Mouse (Mus musculus): ENCODE results near the gene Elk3.

Gene Elk3

DNA sequence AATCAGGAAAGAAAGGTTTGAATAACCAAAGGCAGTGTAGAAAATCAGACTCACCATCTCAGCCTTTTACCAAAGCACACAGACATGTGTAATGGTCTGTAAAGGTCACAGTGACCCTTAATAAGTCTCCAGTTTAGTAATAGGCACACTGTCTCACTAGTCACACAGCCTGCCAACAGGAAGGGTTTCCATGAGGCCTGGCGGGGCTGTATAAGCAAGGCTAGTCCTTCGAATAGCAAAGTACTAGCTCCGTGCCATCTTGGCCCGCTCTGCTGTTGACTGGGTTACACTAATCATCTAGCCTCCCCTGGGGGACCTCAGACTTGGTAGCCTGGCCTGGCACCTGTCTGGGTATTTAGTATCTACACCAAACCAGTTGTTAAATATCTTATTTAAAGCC, 20.6 kb upstream of the Elk3 start:
- DNase-seq, result peak; percentile 36

DNA sequence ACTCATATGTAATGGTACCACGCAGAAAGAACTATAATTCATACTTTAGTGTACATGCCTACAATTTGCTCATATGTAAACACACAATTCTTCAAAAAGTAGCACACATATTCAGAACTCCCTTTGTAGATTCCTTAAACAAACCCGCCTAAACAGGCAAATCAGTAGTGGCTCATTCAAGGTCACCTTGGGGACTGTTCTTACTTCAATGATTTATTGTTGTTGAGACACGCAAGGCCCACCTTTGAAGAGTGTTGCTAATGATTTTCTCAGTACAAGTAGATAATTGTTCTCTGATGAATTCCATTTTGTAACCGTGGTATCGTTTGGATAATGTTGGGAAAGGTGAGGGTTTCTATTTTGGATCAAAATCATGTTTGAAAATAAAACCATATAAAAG, 17.4 kb upstream of the Elk3 start:
- no peak for DNase-seq

DNA sequence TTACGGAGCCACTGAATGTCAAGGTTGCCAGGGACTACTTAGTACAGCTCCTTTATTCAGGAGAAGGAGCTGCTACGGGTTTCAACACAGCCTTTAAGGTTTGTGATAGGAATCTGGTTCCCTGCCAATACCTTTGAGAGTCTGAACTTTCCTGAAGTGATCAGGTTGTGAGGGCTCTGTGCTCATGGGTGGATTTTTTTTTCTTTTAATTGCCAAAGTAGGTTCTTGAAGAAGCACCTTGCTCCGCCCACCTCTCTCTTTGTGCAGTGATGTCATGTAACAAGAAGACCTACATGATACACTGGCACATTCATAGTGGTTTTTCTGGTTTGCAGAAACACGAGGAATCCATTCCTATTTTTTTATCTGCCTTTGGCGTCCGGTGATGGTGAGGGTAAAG, 16.3 kb upstream of the Elk3 start:
- DNase-seq, result no peak

DNA sequence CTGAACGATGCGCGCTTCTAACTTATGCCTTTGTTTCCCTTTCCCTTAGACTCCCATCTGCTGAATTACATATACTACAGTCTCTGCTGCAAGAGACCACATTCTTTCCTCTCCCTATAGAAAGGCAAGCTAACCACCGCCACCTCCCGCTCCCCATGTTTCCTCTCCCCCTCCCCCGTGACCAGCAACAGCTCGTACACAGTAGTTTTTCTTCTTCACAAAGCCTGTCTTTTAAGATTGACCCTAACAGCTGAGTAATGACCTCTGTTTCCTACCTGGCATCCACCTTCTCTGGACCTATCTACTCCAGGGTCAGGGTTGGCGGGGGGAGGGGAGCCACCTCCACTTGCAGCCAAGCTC, 15.8 kb upstream of the Elk3 start:
- DNase-seq, result no peak

DNA sequence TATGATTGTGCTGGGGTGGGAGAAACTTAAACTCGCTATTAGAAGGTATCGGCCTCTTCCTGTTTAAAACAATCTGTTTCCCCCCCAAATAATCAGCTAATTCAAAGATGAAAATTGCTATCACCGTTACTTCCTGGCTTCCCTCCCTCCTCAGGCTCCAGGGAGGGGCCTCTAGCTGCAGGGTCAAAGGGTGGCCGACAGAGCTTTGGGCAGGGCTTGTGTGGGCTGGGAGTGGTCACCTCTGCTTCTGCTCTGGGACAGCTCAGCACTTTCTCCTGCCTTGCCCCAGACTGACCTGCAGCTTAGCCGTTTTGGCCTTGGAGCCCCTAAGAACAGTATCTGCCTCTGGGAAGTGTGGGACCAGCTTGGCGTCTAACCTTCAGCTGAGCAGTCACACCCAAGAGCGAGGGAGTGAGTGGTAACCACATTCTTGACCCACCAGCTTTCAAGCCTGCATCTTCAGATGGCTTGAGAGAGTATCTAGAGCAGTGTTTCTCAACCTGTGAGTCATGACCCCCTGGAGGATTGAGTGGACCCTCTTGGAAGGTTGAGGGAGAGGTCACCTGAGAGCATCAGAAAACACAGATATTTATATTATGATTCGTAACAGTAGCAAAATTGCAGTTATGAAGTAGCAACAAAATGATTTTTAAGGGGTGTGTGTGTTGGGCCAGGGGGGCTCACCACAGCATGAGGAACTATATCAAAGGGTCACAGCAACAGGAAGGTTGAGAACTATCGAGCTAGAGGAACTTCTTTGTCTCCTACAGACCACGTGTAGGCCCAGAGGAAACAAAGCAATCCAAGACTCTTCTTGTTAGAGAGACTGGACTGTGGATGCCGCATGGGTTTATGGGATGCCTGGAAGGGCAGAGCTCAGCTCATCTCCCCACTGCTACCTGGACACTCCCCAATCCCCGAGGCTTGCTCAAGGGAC, 15.1 kb upstream of the Elk3 start:
- peak; percentile 69 for DNase-seq

DNA sequence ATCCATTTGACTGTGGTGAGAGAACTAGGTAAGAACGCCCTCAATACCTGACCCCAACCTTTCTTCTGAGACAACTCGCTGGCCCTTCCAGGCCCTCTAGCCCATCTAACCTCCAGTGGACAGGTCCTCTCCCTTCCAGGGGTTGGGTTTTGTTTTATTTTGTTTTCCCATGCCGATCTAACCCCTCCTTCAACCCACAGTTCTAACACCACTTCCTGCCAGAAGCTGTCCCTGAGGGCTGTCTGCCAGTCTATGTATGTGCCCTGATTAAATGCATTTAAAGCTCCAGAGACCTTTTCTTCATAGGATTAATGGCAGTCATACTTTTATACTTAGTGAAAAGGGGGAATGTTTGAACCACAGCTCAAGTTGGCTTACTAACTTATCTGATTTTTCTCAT, 14.4 kb upstream of the Elk3 start:
- no peak for DNase-seq

DNA sequence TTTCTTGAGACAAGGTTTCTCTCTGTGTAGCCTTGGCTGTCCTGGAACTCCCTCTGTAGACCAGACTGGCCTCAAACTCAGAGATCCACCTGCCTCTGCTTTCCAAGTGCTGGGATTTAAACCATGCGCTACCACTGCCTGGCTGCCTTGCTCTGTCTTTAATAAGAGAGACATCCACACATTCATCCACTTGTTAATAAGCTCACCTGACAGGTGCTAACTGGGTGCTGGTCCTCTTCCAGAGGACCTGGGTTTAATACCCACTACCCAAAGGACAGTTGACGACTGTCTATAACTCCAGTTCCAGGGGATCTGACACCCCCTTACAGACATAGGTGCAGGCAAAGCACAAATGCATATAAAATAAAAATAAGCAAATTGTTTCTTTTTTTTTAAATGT, 13.5 kb upstream of the Elk3 start:
- DNase-seq, result no peak

DNA sequence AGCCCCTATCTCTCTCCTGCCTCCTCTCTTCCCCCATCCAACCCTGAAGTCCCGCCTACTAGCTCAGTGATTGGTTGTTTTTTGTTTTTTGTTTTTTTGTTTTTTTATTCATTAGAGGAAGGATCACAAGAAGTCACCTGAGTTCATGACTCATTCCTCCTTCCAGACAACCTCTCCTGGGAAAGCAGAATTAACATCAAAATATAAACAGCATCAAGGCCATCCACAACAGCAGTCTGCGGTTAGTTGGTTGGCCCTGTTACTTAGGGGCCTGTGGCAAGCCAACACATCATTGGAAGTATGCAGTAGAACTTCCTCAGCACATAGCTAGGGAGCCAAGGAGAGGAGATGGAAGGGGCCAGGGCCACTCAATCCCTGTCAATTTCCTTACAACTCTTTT, 12.7 kb upstream of the Elk3 start:
- DNase-seq, result no peak

DNA sequence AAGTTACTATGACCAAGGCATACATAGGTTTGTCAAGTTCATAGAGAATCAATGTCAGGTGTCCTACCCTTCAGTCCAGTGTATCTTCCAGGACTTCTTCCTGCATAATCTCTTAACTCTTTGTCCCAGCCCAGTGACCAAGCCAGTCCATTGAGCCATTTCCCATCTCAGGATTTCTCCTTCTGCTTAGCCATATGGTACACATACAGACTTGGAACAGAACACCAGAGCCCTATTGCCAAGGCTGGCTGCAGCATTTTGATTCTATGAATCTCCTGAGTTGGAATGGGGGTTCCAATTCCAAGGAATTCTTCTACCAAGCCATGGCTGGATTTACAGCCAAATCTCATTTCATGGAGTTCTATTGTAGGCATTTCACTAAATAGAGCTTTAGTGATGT, 10.8 kb upstream of the Elk3 start:
- DNase-seq, result no peak

DNA sequence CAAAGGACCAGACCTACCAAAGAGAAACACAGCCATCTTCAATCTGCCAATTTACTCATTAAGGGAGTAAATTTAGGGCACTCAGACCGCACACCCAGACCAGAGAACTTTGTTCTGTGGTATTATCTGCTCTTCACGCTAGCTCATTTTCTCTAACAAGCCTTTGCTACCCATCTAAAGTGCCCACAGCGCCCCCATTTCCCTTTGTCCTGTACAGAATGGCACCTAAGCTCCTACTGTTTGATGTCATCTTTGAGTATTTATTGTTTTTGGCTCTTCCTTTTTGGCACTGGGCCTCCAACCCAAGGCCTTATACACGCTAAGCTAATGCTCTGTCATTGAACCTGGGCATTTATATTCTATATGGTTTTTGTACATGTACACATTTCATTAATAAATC, 9.2 kb upstream of the Elk3 start:
- peak; percentile 42 for DNase-seq

DNA sequence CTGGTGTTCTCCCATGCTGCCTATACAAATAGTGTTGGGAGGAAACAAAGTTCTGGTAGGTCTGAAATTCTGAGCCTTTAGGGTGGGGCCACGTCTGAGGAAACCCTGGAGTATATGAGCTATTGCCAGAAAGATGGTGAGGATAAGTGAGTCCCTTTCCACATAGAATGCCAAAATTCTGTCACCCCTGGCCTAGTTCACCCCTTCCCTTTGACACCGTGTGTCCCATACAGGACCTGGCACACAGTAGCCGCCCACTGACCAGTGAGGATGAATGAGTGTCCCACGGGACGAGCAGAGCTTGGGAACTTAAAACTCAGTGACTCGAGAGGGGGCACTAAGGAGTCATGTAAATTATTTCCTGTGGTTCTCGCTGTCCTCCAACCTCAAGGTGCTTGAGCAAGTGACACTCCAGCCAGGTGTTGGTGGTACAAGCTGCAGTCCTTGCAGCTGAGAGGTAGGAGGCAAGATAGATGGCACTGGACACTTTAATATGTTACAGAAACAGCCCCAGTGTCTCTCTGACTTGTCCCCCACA, 8.7 kb upstream of the Elk3 start:
- DNase-seq, result no peak

DNA sequence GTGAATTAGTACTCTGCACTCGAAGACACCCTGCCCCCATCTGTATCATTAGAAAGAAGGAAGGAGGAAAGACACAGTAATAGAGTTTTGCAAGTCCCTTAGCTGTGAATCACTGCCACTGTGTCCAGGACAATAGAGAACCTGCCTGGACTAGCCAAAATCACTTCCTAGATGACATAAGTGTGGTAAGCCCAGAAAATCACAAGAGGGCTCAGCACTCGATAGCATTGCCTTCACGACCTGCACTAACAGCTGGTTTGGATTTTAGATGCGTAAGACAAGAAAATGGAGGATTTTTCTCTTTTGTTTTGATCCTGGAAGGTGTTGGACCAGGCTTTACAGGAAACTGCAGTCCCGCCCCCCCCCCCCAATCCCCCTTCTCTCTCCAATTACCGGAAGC, 6.0 kb upstream of the Elk3 start:
- no peak for DNase-seq

DNA sequence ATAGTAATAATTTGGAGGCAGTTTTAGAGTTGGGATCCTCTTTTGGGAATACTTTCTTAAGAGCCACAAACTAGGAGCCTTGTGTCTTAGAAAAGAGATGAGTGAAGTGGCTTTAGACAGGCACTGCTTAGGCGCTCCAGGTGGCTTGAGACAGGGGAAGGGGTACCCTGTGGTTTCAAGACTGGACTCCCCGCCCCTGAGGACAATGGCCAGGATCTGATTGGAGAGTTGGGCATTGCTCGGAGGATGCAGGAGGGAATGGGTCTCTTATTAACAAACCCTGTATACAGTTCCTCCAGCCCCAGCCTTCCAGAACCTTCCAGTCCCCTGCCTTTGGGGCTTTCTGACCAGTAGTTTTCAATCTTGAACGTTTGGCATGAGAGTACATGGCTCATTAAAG, 641 bp upstream of the Elk3 start:
- no peak for DNase-seq

DNA sequence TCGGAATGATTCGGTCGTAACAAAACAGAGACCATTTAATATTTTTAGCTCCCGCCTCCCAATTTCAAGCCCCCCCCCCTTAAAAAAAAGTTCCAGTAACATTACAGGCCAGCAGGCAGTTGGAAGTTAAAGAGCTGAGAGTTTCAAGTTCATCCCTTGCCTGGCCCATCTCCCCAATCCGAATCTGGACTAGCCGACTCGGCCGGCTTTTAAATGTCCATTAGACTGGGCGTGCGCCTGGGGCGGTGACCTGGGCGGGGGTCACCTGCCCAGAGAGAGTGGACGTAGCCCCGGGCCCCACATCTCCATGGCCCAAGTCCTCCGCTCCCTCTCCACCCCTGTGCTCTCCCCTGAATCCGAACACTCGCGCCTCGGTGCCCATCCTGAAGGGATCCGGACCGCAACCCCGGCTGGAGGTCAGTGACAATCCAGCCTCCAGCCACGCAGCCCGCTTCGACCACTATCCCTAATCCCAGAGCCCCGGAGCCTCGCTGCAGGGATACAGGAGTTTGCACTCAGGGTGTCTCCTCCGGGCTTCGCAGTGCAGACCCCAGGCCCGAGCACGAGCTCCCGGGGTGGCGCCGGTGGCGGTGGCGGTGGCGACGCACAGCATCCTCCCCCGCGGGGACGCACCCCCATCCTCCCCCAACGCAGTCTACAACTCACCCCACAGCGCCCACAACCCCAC, 857 bp downstream of the Elk3 start:
- DNase-seq, result peak; percentile 40

DNA sequence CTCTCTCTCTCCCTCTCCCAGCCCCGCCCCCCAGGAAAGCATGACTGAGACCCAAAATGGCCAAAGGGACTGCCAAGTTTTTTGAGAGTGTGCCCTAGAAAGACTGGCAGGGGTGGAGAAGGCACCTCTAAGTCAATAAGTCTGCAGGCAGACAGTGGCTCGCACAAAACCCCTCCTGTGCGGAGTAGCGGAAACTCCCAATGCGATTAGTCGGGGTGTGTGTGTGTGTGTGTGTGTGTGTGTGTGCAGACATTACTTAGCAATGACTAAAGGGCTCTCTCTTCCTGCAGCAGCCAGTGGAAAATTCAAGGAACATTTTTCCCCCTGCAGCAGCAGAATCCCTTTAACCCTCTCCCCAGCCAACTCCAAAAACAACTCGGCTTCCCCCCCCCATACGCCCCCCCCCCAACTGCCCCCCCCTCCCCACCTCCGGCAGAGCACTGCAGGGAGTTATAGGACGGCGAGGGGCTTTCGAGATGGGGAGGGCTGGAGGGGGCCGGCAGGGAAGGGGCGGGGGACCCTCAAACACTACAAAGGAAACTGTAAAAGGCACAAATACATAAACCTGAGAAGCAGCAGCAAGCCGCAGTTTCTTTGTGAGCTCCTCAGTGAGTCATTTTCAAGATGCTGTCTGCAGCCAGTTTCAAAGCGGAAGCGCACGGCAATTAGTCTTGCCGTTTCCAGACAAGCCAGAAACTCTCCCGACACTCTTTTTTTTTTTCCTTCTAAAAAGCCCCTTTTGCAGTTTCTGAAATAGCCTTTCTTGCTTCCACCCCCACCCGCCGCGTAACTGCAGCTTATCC, 1.6 kb downstream of the Elk3 start:
- DNase-seq, result peak; percentile 81

DNA sequence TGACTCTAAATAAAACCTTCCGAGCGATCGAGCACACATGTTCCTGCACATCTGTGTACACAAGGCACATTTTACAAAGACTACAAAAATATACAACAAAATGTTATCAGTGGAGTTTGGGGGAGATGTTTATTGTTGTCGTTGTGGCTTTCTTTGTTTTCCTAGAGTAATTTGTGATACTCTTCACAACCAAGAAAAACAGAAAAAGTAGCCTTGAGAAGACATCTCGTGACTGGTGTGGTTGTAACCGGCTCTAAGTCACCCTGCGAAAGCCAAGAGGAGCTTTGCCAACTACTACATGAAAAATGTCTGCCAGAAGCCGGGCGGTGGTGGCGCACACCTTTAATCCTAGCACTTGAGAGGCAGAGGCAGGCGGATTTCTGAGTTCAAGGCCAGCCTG, 4.6 kb downstream of the Elk3 start:
- no peak for DNase-seq

DNA sequence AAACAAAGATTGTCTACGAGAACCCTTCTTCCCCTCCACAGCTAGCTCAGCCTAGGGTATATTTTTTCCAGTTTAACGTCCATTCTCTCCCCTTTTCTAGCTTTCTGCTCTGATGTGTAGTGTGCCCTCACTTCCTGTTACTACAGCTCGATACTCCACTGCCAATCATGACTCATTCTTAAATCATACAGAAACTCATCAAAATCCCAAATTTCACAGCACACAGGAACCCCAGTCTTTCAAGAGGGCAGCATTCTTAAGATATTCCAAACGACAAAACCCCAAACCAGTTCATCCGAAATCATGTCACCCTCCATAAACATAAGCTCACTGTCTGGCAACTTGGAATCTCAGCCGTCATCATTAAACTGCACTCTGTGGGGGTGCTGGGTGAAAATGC, 5.0 kb downstream of the Elk3 start:
- DNase-seq, result no peak

DNA sequence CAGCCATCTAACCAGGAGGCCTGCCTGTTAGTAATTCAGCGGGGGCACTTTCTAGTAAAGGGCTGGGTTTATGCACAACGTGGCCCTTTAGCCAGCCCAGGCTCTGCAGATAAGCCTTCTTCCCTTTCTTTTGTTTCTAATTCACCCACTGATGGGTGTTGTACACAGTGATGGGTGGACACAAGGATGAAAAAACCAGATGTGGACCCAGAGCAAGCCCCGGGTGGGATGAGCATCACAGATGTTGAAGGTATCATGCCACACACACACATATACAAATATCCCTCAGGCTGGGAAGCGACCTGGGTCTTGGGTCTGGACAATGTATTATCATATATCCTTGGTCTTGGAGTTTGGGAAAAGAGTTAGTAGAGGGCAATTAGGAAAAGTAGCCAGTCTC, 7.7 kb downstream of the Elk3 start:
- no peak for DNase-seq

DNA sequence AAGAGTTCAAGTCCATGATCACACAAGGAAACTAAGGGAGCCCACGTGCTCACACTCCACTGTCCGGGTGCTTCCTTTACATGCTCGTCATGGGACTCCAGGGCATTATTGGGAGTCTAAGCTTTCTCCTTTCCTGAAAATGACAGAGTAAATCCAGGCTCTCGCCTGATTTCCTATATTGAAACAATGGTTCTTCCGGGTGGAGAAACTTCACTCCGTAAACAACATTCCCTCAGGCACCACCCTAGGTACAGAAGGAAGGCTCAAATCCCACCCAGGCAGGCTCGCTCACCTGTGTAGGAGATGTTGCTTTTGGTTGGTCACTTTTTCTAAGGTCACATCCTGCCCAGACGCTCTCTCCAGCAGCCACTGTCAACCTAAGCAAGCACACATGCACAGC, 9.1 kb downstream of the Elk3 start:
- no peak for DNase-seq

DNA sequence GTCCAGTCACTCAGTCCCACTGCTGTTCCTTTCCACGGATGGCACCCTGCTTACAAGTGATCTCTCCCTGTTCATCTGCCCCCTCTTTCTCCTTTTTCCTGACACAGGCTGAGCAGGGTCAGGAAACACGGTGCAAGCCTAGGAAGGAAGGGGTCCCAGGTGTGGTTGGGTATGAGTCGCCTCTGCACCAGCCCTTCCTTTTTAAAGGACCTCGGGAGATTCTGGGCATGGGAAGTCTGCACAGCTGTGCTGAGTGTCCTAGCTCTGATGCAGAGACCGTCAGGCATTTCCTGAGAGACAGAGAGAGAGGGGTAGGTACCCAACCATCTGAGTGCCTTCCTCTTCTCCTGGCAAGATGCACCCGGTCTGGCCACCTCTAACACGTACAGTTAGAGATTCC, 12.7 kb downstream of the Elk3 start:
- DNase-seq, result no peak

DNA sequence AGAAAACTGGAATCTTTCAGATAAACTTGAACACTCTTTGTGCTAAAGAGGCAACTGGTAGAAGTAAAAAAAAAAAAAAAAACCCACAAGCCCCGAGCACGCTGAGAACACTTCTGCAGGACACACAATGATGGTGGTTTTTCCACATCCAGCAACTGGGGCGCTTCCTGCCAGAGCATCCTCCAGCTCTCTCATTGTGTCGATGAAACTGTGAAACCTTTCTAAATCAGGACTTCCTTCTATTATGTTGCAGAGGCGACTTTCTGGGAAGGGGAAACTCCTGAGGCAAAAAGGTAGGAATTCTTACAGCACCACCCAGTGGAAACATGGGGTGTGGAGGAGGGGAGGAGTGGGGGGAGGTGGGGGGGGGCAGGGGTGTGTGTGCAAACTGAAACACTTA, 13.2 kb downstream of the Elk3 start:
- peak; percentile 71 for DNase-seq

DNA sequence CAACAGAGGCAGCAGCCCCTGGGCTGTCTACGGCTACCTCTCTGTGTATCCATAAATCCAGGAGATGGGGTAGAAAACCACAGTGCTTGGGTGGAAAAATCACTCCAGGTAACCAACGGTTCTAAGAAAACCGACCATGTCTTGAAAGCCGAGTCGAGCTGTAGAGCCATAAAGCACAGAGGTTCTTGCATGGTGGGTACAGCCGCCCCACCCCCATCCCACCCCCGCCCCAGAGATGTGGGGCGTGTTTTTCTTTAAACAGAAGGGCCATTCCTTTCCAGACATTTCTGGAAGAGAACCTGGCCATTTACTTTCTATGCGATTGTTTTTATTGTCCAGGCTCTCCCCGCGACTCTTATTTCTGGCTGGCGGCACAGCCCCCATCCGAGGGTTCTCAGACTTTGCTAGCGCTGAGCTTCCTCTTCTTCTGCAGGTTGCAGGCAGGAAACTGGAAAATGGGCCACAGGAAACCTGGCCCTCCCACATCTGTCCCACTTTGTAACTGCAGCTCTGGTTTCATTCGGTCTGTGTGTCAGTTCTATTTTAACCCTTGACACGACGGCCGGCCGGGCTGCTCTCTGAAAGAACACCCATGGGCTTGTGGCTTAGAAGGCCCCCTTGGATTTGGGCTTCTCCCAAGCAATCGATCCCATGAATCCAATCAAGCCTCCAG, 16.3 kb downstream of the Elk3 start:
- DNase-seq, result peak; percentile 67

DNA sequence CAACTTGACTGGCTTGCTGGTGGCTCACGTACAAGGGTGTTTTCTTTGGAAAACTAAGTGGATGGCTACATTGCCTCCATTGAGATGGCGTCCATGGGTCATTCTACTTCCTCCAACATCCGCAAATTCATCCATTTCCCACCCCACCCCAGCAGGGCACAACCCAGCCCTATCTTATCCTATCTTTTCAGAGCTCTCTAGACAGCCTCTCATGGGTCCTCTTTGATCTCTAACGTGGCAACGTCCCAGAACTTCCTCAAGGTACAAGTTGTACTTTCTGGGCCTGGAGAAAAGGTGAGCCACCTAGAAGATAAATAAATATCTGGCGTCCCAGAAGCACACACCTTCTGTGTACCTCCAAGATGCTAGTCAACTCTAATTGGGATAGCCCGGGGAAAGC, 17.3 kb downstream of the Elk3 start:
- peak; percentile 41 for DNase-seq

Data from kidney, postnatal 14 days (tissue).